In genomic region chr7:134892972-134893371, GRCm38 (mm10) we compare ENCODE assay signal across 8 mouse cellular contexts. TPM values are rescaled to one million over a fixed set of nuclear protein-coding genes. Genes with fewer than 3 reads are reported as not detected.
DNase-seq lines count a peak whose midpoint lies in the region; ATAC-seq and TF ChIP-seq lines count a peak whose summit lies in the region.

No protein-coding gene starts in this region.

- H3K4me2 ChIP-seq in liver, embryonic 14.5 days (ENCODE audit: low read depth) = no peak overlapping the region
- H3K4me2 ChIP-seq in liver, embryonic 11.5 days = no peak overlapping the region
- H3K4me2 ChIP-seq in midbrain, postnatal 0 days (ENCODE audit: low read depth, low read length, poor library complexity, severe bottlenecking) = no peak overlapping the region
- no peak overlapping the region for H3K4me2 ChIP-seq in neural tube, embryonic 15.5 days

- no peak overlapping the region for H3K4me3 ChIP-seq in liver, embryonic 14.5 days (ENCODE audit: insufficient read depth in 1 of 2, low read depth in 2 of 2, low read length in 2 of 2)
- no peak overlapping the region for H3K4me3 ChIP-seq in liver, embryonic 11.5 days (ENCODE audit: low read depth, low read length)
- H3K4me3 ChIP-seq in midbrain, postnatal 0 days (ENCODE audit: low read depth, low read length) = no peak overlapping the region
- H3K4me3 ChIP-seq in neural tube, embryonic 15.5 days (replicated peaks) = no peak overlapping the region

- no peak for ATAC-seq in liver, embryonic 14.5 days (ENCODE audit: insufficient read depth)
- ATAC-seq in liver, embryonic 11.5 days (replicated peaks; ENCODE audit: low FRiP score) = no peak
- ATAC-seq in midbrain, postnatal 0 days (ENCODE audit: low FRiP score) = no peak
- ATAC-seq in neural tube, embryonic 15.5 days (ENCODE audit: low FRiP score) = no peak

- TF ChIP-seq EP300 in liver, embryonic 14.5 days (IDR thresholded peaks at IDR 0.05; ENCODE audit: low read depth) = no peak

- intact Hi-C loops in gastrocnemius, postnatal 36 days (cut with DNase I) = no loop called here

- 65% methylated on average over 4 of the region's 4 CpGs for WGBS in liver, embryonic 14.5 days (ENCODE audit: insufficient replicate concordance)
- WGBS in liver, embryonic 11.5 days = 88% methylated on average over 4 of the region's 4 CpGs
- WGBS in midbrain, postnatal 0 days = 96% methylated on average over 4 of the region's 4 CpGs
- 95% methylated on average over 4 of the region's 4 CpGs for WGBS in neural tube, embryonic 15.5 days

- no peaks in the 10 kb centered on the region for H3K4me1 ChIP-seq in liver, embryonic 14.5 days (replicated peaks; ENCODE audit: control insufficient read depth in 2 of 2, insufficient read depth in 2 of 2, low read length in 1 of 2)
- H3K4me1 ChIP-seq in liver, embryonic 11.5 days (replicated peaks; ENCODE audit: control insufficient read depth, insufficient read depth, low read length) = no peaks in the 10 kb centered on the region
- H3K4me1 ChIP-seq in midbrain, postnatal 0 days (ENCODE audit: insufficient read depth, low read length) = no peaks in the 10 kb centered on the region; the same call in 1 of the 2 replicates
- H3K4me1 ChIP-seq in neural tube, embryonic 15.5 days = no peaks in the 10 kb centered on the region

- TF ChIP-seq CTCF in liver, embryonic 14.5 days (IDR thresholded peaks at IDR 0.05; ENCODE audit: low read depth) = peak; percentile 52
- TF ChIP-seq CTCF in midbrain, postnatal 0 days (IDR thresholded peaks at IDR 0.05) = peak; percentile 53

- no peaks in the 10 kb centered on the region for H3K27me3 ChIP-seq in liver, embryonic 14.5 days (ENCODE audit: control insufficient read depth, insufficient read depth, low read length)
- no peaks in the 10 kb centered on the region for H3K27me3 ChIP-seq in liver, embryonic 11.5 days (replicated peaks; ENCODE audit: control insufficient read depth, insufficient read depth, low read length)
- H3K27me3 ChIP-seq in midbrain, postnatal 0 days (ENCODE audit: insufficient read depth, low read length) = no peaks in the 10 kb centered on the region
- H3K27me3 ChIP-seq in neural tube, embryonic 15.5 days (replicated peaks) = no peaks in the 10 kb centered on the region

- peak; percentile 2 for DNase-seq in cerebellum, adult 9-11 months
- DNase-seq in cerebellum, postnatal 36 days = no peak
- no peak for DNase-seq in liver, embryonic 14.5 days (ENCODE audit: low read depth in 3 of 3, low spot score in 3 of 3)
- no peak for DNase-seq in liver, embryonic 11.5 days (ENCODE audit: low spot score)
- DNase-seq in cerebellum, postnatal 14 days = peak; percentile 19 to 30
- no peak for DNase-seq in midbrain, postnatal 0 days (ENCODE audit: low spot score)
- DNase-seq in gastrocnemius, postnatal 36 days = no peak

- H3K36me3 ChIP-seq in liver, embryonic 14.5 days (replicated peaks; ENCODE audit: control insufficient read depth, insufficient read depth, low read depth) = no peaks in the 10 kb centered on the region
- H3K36me3 ChIP-seq in liver, embryonic 11.5 days (ENCODE audit: control insufficient read depth, insufficient read depth, low read length) = no peaks in the 10 kb centered on the region
- no peaks in the 10 kb centered on the region for H3K36me3 ChIP-seq in midbrain, postnatal 0 days (ENCODE audit: insufficient read depth, low read length)
- no peaks in the 10 kb centered on the region; the same call in 1 of the 2 replicates for H3K36me3 ChIP-seq in neural tube, embryonic 15.5 days

- H3K9ac ChIP-seq in liver, embryonic 14.5 days (replicated peaks) = no peak overlapping the region
- H3K9ac ChIP-seq in liver, embryonic 11.5 days (ENCODE audit: low read depth, low read length) = no peak overlapping the region
- no peak overlapping the region for H3K9ac ChIP-seq in midbrain, postnatal 0 days (replicated peaks; ENCODE audit: low read length, poor library complexity, severe bottlenecking)
- no peak overlapping the region for H3K9ac ChIP-seq in neural tube, embryonic 15.5 days (replicated peaks)

- H3K9me3 ChIP-seq in liver, embryonic 14.5 days (ENCODE audit: control insufficient read depth, low read length) = no peaks in the 10 kb centered on the region
- no peaks in the 10 kb centered on the region for H3K9me3 ChIP-seq in liver, embryonic 11.5 days (ENCODE audit: control insufficient read depth, low read length)
- H3K9me3 ChIP-seq in midbrain, postnatal 0 days (ENCODE audit: low read length) = no peaks in the 10 kb centered on the region
- no peaks in the 10 kb centered on the region for H3K9me3 ChIP-seq in neural tube, embryonic 15.5 days (replicated peaks)

- H3K27ac ChIP-seq in liver, embryonic 14.5 days = no peak overlapping the region
- no peak overlapping the region for H3K27ac ChIP-seq in liver, embryonic 11.5 days (ENCODE audit: low read depth, low read length)
- H3K27ac ChIP-seq in midbrain, postnatal 0 days (ENCODE audit: low read depth, low read length) = no peak overlapping the region
- H3K27ac ChIP-seq in neural tube, embryonic 15.5 days (replicated peaks) = no peak overlapping the region

RNA-seq across cellular contexts. Expression of gene Fam196a, which starts 45.3 kb away (rescaled TPM):
- polyA plus RNA-seq in liver, embryonic 14.5 days (2012; rRNA removed) = 0.01 TPM in 1 of 2 replicates, not detected in the other
- 0.11 TPM in 1 of 2 replicates, not detected in the other for polyA plus RNA-seq in liver, embryonic 14.5 days (2014; fragmentation: Nextera tagmentation; extraction: Ambion mirVana)
- 0.88 and 1.5 TPM in 2 replicates for polyA plus RNA-seq in liver, embryonic 11.5 days (2014; fragmentation: Nextera tagmentation; extraction: Ambion mirVana)
- 27.5 and 31.9 TPM in 2 replicates for total RNA-seq in midbrain, postnatal 0 days (2014; rRNA removed)
- 10.5 and 10.9 TPM in 2 replicates for polyA plus RNA-seq in midbrain, postnatal 0 days (2015; fragmentation: Nextera tagmentation; extraction: Ambion mirVana)
- total RNA-seq in gastrocnemius, postnatal 36 days (2021) = under 1 TPM in 1 of 2 experiments, not detected in 1; 0.10 TPM
- 10.4 and 11.4 TPM in 2 replicates for polyA plus RNA-seq in neural tube, embryonic 15.5 days (2015; fragmentation: Nextera tagmentation; extraction: Ambion mirVana)

Comparison
In these comparisons a context has a peak if more than half of its experiments do, and no peak if none do; other contexts are left out.
1. DNase-seq: peak in cerebellum, adult 9-11 months (single experiment) and cerebellum, postnatal 14 days (2 of 2); none in cerebellum, postnatal 36 days (0 of 2), liver, embryonic 14.5 days (0 of 3), liver, embryonic 11.5 days (single experiment), midbrain, postnatal 0 days (single experiment) and gastrocnemius, postnatal 36 days (0 of 2).